Mouse (Mus musculus): ENCODE measurements around the gene Zfp592. TPM values are rescaled to one million over a fixed set of nuclear protein-coding genes. Genes with fewer than 3 reads are reported as not detected.
"Not testable (repeated sequence)": the region's sequence is repeated elsewhere in the genome, so short reads cannot be mapped to it uniquely, and the experiment has no call there.

The Zfp592 gene
- polyA plus RNA-seq, 1 experiment from 2014 or later, result 11.8 TPM

GRCm38 (mm10) chr7:80973638-80974015 is 19.9 kb upstream of the Zfp592 start:
- 69% methylated on average over 3 of the region's 3 CpGs for WGBS
- H3K27me3 ChIP-seq (ENCODE audit: insufficient read depth, poor library complexity, severe bottlenecking), result not testable (repeated sequence)

GRCm38 (mm10) chr7:80980566-80980965 is 12.9 kb upstream of the Zfp592 start:
- H3K27ac ChIP-seq, result no peak overlapping the region
- H3K4me3 ChIP-seq, result no peak overlapping the region
- 92% methylated on average over 11 of the region's 11 CpGs for WGBS
- no peaks in the 10 kb centered on the region for H3K9me3 ChIP-seq
- no peak for DNase-seq (ENCODE audit: low spot score)
- no peaks in the 10 kb centered on the region for H3K4me1 ChIP-seq (replicated peaks)
- H3K27me3 ChIP-seq (ENCODE audit: insufficient read depth, poor library complexity, severe bottlenecking), result no peaks in the 10 kb centered on the region
- H3K36me3 ChIP-seq, result no peaks in the 10 kb centered on the region

More at GRCm38 (mm10) chr7:80973638-80974015, 19.9 kb upstream of the Zfp592 start:
- H3K36me3 ChIP-seq; H3K9me3 ChIP-seq; DNase-seq (ENCODE audit: low spot score); H3K4me3 ChIP-seq; H3K27ac ChIP-seq; H3K4me1 ChIP-seq (replicated peaks): not testable (repeated sequence)

- peaks cover 5% of the 10 kb centered on the region for H3K4me1 ChIP-seq (replicated peaks)
- no peaks in the 10 kb centered on the region for H3K36me3 ChIP-seq
- H3K4me3 ChIP-seq, result no peak overlapping the region
- DNase-seq (ENCODE audit: low spot score), result no peak
- no peak overlapping the region for H3K27ac ChIP-seq
- WGBS, result 79% methylated on average over 6 of the region's 6 CpGs
- no peaks in the 10 kb centered on the region for H3K27me3 ChIP-seq (ENCODE audit: insufficient read depth, poor library complexity, severe bottlenecking)
- no peaks in the 10 kb centered on the region for H3K9me3 ChIP-seq
These were observed 6.9 kb upstream of the Zfp592 start for GRCm38 (mm10) chr7:80986458-80987187.

- Histone ChIP-seq H3K4me3 (no peak overlapping the region), H3K27me3 (ENCODE audit: insufficient read depth, poor library complexity, severe bottlenecking) (no peaks in the 10 kb centered on the region), H3K27ac (no peak overlapping the region), H3K4me1 (replicated peaks) (peaks cover 18% of the 10 kb centered on the region), H3K9me3 (no peaks in the 10 kb centered on the region), H3K36me3 (no peaks in the 10 kb centered on the region)
- WGBS, result 82% methylated on average over 4 of the region's 4 CpGs
- DNase-seq (ENCODE audit: low spot score), result no peak
These were observed 5.5 kb upstream of the Zfp592 start for GRCm38 (mm10) chr7:80987805-80988625.

GRCm38 (mm10) chr7:80990276-80990675 is 3.2 kb upstream of the Zfp592 start:
- Histone ChIP-seq H3K4me1 (replicated peaks) (peaks cover 34% of the 10 kb centered on the region), H3K36me3 (no peaks in the 10 kb centered on the region), H3K9me3 (no peaks in the 10 kb centered on the region), H3K27me3 (ENCODE audit: insufficient read depth, poor library complexity, severe bottlenecking) (no peaks in the 10 kb centered on the region), H3K27ac (no peak overlapping the region), H3K4me3 (no peak overlapping the region)
- 91% methylated on average over 6 of the region's 6 CpGs for WGBS
- DNase-seq (ENCODE audit: low spot score), result no peak

- Histone ChIP-seq H3K4me3 (peak overlapping the region; percentile 93), H3K4me1 (replicated peaks) (peaks cover 43% of the 10 kb centered on the region), H3K36me3 (no peaks in the 10 kb centered on the region), H3K9me3 (no peaks in the 10 kb centered on the region), H3K27ac (no peak overlapping the region), H3K27me3 (ENCODE audit: insufficient read depth, poor library complexity, severe bottlenecking) (no peaks in the 10 kb centered on the region)
- 92% methylated on average over 5 of the region's 5 CpGs for WGBS
- no peak for DNase-seq (ENCODE audit: low spot score)
These were observed 1.9 kb upstream of the Zfp592 start for GRCm38 (mm10) chr7:80991589-80991988.

- H3K4me1 ChIP-seq (replicated peaks), result peaks cover 39% of the 10 kb centered on the region
- 84% methylated on average over 6 of the region's 6 CpGs for WGBS
- H3K27ac ChIP-seq, result peak overlapping the region; percentile 100
- no peaks in the 10 kb centered on the region for H3K9me3 ChIP-seq
- H3K27me3 ChIP-seq (ENCODE audit: insufficient read depth, poor library complexity, severe bottlenecking), result no peaks in the 10 kb centered on the region
- DNase-seq (ENCODE audit: low spot score), result no peak
- no peaks in the 10 kb centered on the region for H3K36me3 ChIP-seq
- H3K4me3 ChIP-seq, result peak overlapping the region; percentile 93
These were observed 1.4 kb upstream of the Zfp592 start for GRCm38 (mm10) chr7:80992063-80992462.

GRCm38 (mm10) chr7:80992631-80992979 is 876 bp upstream of the Zfp592 start:
- Histone ChIP-seq H3K4me1 (replicated peaks) (peaks cover 39% of the 10 kb centered on the region), H3K27me3 (ENCODE audit: insufficient read depth, poor library complexity, severe bottlenecking) (no peaks in the 10 kb centered on the region), H3K36me3 (no peaks in the 10 kb centered on the region), H3K9me3 (no peaks in the 10 kb centered on the region), H3K27ac (peak overlapping the region; percentile 100), H3K4me3 (peak overlapping the region; percentile 93)
- 3% methylated on average over 12 of the region's 12 CpGs for WGBS
- DNase-seq (ENCODE audit: low spot score), result no peak

GRCm38 (mm10) chr7:80993834-80994662 is 567 bp downstream of the Zfp592 start:
- peak overlapping the region; percentile 93 for H3K4me3 ChIP-seq
- H3K27me3 ChIP-seq (ENCODE audit: insufficient read depth, poor library complexity, severe bottlenecking), result no peaks in the 10 kb centered on the region
- H3K36me3 ChIP-seq, result no peaks in the 10 kb centered on the region
- peak overlapping the region; percentile 100 for H3K27ac ChIP-seq
- under 1% methylated on average over 58 of the region's 58 CpGs for WGBS
- H3K4me1 ChIP-seq (replicated peaks), result peaks cover 39% of the 10 kb centered on the region
- peak; percentile 85 for DNase-seq (ENCODE audit: low spot score)
- no peaks in the 10 kb centered on the region for H3K9me3 ChIP-seq

GRCm38 (mm10) chr7:80994663-80995005 is 1.2 kb downstream of the Zfp592 start:
- peak overlapping the region; percentile 100 for H3K27ac ChIP-seq
- H3K4me3 ChIP-seq, result peak overlapping the region; percentile 93
- peaks cover 39% of the 10 kb centered on the region for H3K4me1 ChIP-seq (replicated peaks)
- no peak for DNase-seq (ENCODE audit: low spot score)
- WGBS, result 53% methylated on average over 6 of the region's 6 CpGs
- H3K27me3 ChIP-seq (ENCODE audit: insufficient read depth, poor library complexity, severe bottlenecking), result no peaks in the 10 kb centered on the region
- no peaks in the 10 kb centered on the region for H3K9me3 ChIP-seq
- no peaks in the 10 kb centered on the region for H3K36me3 ChIP-seq

- Histone ChIP-seq H3K4me3 (0 out of 2 replicates have a peak overlapping the region, but pooled peaks have one; percentile 93), H3K9me3 (no peaks in the 10 kb centered on the region), H3K27ac (no peak overlapping the region), H3K27me3 (ENCODE audit: insufficient read depth, poor library complexity, severe bottlenecking) (no peaks in the 10 kb centered on the region), H3K36me3 (no peaks in the 10 kb centered on the region), H3K4me1 (replicated peaks) (peaks cover 39% of the 10 kb centered on the region)
- DNase-seq (ENCODE audit: low spot score), result no peak
- WGBS, result 75% methylated on average over 3 of the region's 3 CpGs
These were observed 2.0 kb downstream of the Zfp592 start for GRCm38 (mm10) chr7:80995266-80996146.

GRCm38 (mm10) chr7:80997776-80998175 is 4.3 kb downstream of the Zfp592 start:
- Histone ChIP-seq H3K9me3 (no peaks in the 10 kb centered on the region), H3K4me1 (replicated peaks) (peaks cover 34% of the 10 kb centered on the region), H3K36me3 (no peaks in the 10 kb centered on the region), H3K4me3 (no peak overlapping the region), H3K27ac (no peak overlapping the region), H3K27me3 (ENCODE audit: insufficient read depth, poor library complexity, severe bottlenecking) (no peaks in the 10 kb centered on the region)
- DNase-seq (ENCODE audit: low spot score), result no peak
- 79% methylated on average over 6 of the region's 6 CpGs for WGBS

Measured in hindbrain, embryonic 10.5 days (tissue).